Mouse (Mus musculus) heart, adult 2 months (tissue): ENCODE data around the gene Slc10a7.

Experiments used
- CTCF ChIP-seq: fragments of 200-600 bp; IDR thresholded peaks from 2 replicates; pipeline ENCODE4 v1.8.1; 2022; ENCODE audit warnings: antibody characterized with exemption, mild to moderate bottlenecking, moderate library complexity
- EP300 ChIP-seq: fragments of 200-500 bp; IDR thresholded peaks from 2 replicates; pipeline ENCODE4 v1.6.1; 2011; ENCODE audit warnings: low read depth, low read length, control low read depth; ENCODE audit not compliant: insufficient read depth
- POLR2A ChIP-seq: fragments of 200-500 bp; IDR thresholded peaks from 2 replicates; pipeline ENCODE4 v1.6.1; 2011; ENCODE audit warnings: mild to moderate bottlenecking, low read depth, low read length, control low read depth; ENCODE audit not compliant: insufficient read depth

GRCm38 (mm10) chr8:78678541-78679219, 169.5 kb downstream of the Slc10a7 start:
- TF ChIP-seq CTCF: no peak
- TF ChIP-seq POLR2A: no peak
- no peak for TF ChIP-seq EP300
